Mouse (Mus musculus) thymus, adult 2 months (tissue): ENCODE measurements around the gene Fbxl7. TPM values are rescaled to one million over a fixed set of nuclear protein-coding genes. Genes with fewer than 3 reads are reported as not detected.

ENCODE experiments used
- DNase-seq: peaks from one replicate; pipeline ENCODE4 v3.0.0; 2021
- H3K27ac ChIP-seq: fragments of 200-500 bp; 2 replicates; pipeline ENCODE4 v1.5.1; 2012; ENCODE audit warnings: low read length, control low read depth; ENCODE audit not compliant: control insufficient read depth, insufficient read depth
- H3K27me3 ChIP-seq: fragments of 200-500 bp; 2 replicates; pipeline ENCODE4 v1.6.1; 2012; ENCODE audit warnings: mild to moderate bottlenecking, low read length, moderate library complexity, mixed read lengths; ENCODE audit not compliant: control insufficient read depth, insufficient read depth
- H3K36me3 ChIP-seq: fragments of 200-500 bp; 2 replicates; pipeline ENCODE4 v1.6.1; 2012; ENCODE audit warnings: mild to moderate bottlenecking, low read length, moderate library complexity; ENCODE audit not compliant: control insufficient read depth, insufficient read depth
- H3K4me1 ChIP-seq: fragments of 200-500 bp; replicated peaks from 2 replicates; pipeline ENCODE4 v1.6.1; 2012; ENCODE audit warnings: low read length; ENCODE audit not compliant: control insufficient read depth, insufficient read depth
- H3K4me3 ChIP-seq: fragments of 200-500 bp; 2 replicates; pipeline ENCODE4 v1.5.1; 2012; ENCODE audit warnings: mild to moderate bottlenecking, low read length, control low read depth, moderate library complexity; ENCODE audit not compliant: control insufficient read depth, insufficient read depth
- CTCF ChIP-seq: fragments of 200-500 bp; IDR thresholded peaks from 2 replicates; pipeline ENCODE4 v1.5.1; 2012; ENCODE audit warnings: mild to moderate bottlenecking, control low read depth, low read length, moderate library complexity, borderline replicate concordance; ENCODE audit not compliant: control insufficient read depth, poor library complexity, insufficient read depth; ENCODE audit errors: extremely low read depth
- POLR2A ChIP-seq: fragments of 200-500 bp; IDR thresholded peaks from 2 replicates; pipeline ENCODE4 v1.6.1; 2012; ENCODE audit warnings: mild to moderate bottlenecking, low read length, control low read depth, moderate library complexity; ENCODE audit not compliant: control insufficient read depth, poor library complexity, insufficient read depth; ENCODE audit errors: extremely low read depth
- WGBS: fragments of 180-500 bp; shearing (Covaris S2); methylation state at CpG from one replicate; pipeline ENCODE4 v1.1.7; 2018; 5-methylcytosine and 5-hydroxymethylcytosine counted together
- polyA plus RNA-seq: library from polyadenylated mRNA; depleted of rRNA; stranded (reverse); fragments of >200 nt; gene quantifications from 2 replicates; pipeline ENCODE4 v1.2.3, GENCODE M21; 2012

The Fbxl7 gene
- polyA plus RNA-seq, 1 experiment: 1.0 TPM

DNA sequence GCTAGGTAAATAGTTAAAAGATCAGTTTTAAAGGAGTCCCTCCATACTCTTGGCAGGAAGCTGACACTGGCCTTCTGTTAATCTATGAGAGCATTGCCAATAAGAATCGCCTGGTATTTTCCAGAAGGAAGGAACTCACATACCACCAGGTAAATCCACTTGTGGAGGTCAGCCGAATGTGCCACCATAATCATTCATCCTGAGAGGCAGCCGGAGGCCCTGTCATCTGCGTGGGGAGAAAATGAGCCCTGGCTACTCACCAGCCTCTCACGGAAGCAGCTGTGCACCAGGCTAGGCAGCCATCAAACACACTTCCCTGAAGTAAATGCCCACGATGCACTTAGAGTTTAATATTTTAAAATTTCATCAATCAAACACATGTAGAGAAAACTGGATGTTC, 108.2 kb downstream of the Fbxl7 start:
- WGBS: 85% methylated on average over 6 of the region's 6 CpGs

DNA sequence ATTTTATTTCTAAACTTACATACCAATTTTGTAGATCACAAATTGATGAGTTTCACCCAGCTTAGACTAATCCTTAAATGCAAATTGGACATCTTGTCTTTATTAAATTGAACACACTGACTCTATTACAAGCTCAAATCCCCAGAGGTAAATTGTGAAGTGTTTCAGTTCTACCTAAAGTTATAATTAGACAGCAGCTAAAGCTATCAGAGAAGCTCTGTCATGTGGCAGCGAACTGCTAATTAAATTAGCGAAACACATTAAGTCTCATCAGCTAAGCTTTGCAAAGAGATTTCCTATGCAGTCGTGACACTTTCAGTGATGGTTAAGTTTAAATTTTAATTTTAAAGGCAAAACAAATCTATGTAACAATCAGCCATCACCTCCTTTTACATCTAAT, 114.8 kb downstream of the Fbxl7 start:
- Histone ChIP-seq H3K27me3 (no peaks in the 10 kb centered on the region), H3K4me1 (no peaks in the 10 kb centered on the region), H3K36me3 (no peaks in the 10 kb centered on the region), H3K27ac (no peak overlapping the region), H3K4me3 (no peak overlapping the region)
- DNase-seq: no peak
- no peak for TF ChIP-seq CTCF
- no peak for TF ChIP-seq POLR2A
- WGBS: 94% methylated on average over 3 of the region's 3 CpGs

More for the DNA sequence above, 108.2 kb downstream of the Fbxl7 start:
- H3K36me3 ChIP-seq: no peaks in the 10 kb centered on the region
- H3K27me3 ChIP-seq: no peaks in the 10 kb centered on the region
- H3K4me3 ChIP-seq: no peak overlapping the region
- no peak for DNase-seq
- no peak overlapping the region for H3K27ac ChIP-seq
- H3K4me1 ChIP-seq: no peaks in the 10 kb centered on the region
- TF ChIP-seq POLR2A (no peak), CTCF (no peak)

DNA sequence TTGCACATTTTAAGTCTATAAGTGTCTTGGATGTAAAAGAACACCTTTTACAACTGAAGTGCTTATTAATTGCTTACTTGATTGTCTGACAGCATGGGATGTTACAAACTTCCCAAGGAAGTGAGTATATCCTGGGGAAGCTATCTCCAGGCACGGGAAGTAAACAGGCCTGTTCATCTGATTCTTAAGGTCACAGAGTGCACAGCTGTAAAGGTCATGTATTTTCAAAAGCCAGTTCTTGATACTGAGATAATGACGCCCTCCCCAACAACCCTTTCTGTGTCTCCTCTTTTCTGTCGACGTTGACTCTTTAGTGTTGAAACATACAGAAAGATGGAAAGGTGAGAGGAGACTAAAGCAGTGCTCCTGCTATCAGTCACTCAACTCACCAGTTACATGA, 116.3 kb downstream of the Fbxl7 start:
- no peak for TF ChIP-seq POLR2A
- TF ChIP-seq CTCF: no peak
- WGBS: 57% methylated on average over 4 of the region's 4 CpGs
- H3K27me3 ChIP-seq: no peaks in the 10 kb centered on the region
- H3K27ac ChIP-seq: no peak overlapping the region
- no peaks in the 10 kb centered on the region for H3K36me3 ChIP-seq
- no peak for DNase-seq
- H3K4me1 ChIP-seq: no peaks in the 10 kb centered on the region
- H3K4me3 ChIP-seq: no peak overlapping the region

DNA sequence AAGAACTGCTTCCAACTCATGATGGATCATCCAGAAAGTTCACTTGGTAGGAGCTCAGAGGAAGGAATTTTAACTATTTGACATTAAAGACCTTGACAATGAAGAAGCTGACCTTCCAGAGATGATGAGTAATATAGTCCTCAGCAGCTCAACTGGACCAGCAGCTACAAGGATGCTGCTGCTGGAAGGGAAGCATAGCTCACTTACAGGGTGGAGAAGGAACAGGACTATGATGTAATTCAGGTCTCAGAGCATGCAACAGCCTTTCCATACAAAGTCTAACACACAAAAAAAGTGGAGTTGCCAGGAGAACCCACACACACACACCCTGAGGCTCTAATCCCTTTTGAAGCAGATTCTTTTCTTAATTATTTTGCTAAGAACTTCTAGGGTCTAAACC, 119.7 kb downstream of the Fbxl7 start:
- TF ChIP-seq POLR2A (no peak), CTCF (no peak)
- DNase-seq: no peak
- Histone ChIP-seq H3K27me3 (no peaks in the 10 kb centered on the region), H3K4me3 (no peak overlapping the region), H3K36me3 (no peaks in the 10 kb centered on the region), H3K4me1 (no peaks in the 10 kb centered on the region), H3K27ac (no peak overlapping the region)

DNA sequence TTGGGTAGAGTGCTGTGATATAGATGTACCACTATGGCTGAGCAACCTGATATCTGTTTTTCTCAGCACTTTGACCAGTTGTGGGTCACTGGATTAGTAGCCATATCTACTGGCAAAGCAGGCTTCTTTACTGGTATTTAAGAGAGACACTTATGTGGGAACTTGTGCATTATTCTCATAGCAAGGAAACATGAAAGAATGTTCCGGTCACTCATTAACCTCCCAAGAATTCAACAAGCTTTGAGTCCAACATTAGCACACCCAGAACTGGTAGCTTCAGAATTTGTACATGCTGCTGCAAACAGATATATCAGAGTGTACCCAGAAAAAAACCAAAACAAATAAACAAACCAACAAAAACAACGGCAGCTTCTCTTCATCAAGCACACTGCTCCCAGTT, 120.5 kb downstream of the Fbxl7 start:
- TF ChIP-seq POLR2A: no peak
- TF ChIP-seq CTCF: no peak
- 95% methylated on average over 2 of the region's 2 CpGs for WGBS
- DNase-seq: no peak
- Histone ChIP-seq H3K27me3 (no peaks in the 10 kb centered on the region), H3K4me3 (no peak overlapping the region), H3K4me1 (no peaks in the 10 kb centered on the region), H3K36me3 (no peaks in the 10 kb centered on the region), H3K27ac (no peak overlapping the region)

DNA sequence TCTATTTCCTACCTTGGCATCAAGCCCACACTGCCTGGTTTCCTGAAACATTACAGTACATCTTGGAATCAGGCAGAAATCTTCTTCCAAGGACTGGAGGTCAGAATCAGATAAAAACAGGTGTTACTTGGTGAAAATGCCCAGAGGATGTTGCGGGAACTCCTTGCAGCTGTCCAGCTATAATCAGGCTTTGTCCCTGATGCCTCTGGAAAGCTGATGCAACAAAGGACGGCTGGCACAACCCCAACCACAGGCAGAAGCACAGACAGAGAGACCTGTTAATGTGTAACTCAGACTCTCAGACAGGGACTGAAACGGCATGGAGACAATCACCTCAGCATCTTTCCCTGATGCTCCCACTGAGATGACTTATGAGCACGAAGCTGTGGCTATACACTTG, 133.7 kb downstream of the Fbxl7 start:
- no peak for TF ChIP-seq POLR2A
- TF ChIP-seq CTCF: no peak
- 85% methylated on average over 4 of the region's 4 CpGs for WGBS
- Histone ChIP-seq H3K27ac (no peak overlapping the region), H3K4me3 (no peak overlapping the region), H3K4me1 (no peaks in the 10 kb centered on the region), H3K36me3 (no peaks in the 10 kb centered on the region), H3K27me3 (no peaks in the 10 kb centered on the region)
- DNase-seq: no peak

DNA sequence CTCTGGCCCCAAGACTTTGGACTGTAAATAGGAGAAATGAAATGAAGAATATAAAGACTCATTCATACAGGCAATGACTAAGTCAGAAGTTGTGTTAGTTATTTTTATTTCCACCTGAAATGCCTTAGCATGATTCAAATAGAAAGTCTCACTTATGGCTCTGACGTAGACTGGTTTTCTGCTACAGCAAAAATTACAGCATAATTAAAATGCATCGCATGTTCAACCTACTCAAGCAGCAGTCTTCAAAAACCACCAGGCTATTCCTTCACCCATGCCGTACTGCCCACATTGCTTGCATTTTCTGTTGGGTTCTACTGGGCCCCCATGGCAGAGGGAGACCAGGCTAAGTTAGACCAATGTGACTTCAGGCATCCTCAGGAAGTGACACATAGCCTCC, 146.9 kb downstream of the Fbxl7 start:
- DNase-seq: no peak
- TF ChIP-seq POLR2A (no peak), CTCF (no peak)
- H3K4me3 ChIP-seq: no peak overlapping the region
- 97% methylated on average over 3 of the region's 3 CpGs for WGBS
- H3K27me3 ChIP-seq: no peaks in the 10 kb centered on the region
- H3K4me1 ChIP-seq: no peaks in the 10 kb centered on the region
- no peak overlapping the region for H3K27ac ChIP-seq
- no peaks in the 10 kb centered on the region for H3K36me3 ChIP-seq

DNA sequence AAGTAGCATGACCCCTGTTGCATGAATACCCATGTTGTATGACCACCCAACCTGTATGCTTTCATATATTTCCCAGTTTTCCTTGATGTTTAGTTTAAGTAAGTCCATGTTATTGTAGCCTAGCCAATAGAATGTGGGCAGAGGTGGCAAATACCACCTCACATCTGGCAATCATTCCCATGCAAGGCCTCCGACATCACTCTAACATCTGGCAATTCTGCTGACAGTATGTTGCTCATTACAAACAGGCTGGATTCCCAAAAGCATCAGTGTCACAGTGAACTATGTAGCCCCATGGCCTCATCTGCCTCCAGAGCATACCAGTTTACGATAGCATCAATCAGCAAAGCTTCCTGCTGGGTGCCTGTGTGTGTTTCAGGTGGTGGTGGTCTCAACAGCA, 163.0 kb downstream of the Fbxl7 start:
- DNase-seq: no peak
- no peak overlapping the region for H3K4me3 ChIP-seq
- no peaks in the 10 kb centered on the region for H3K36me3 ChIP-seq
- 88% methylated on average over 2 of the region's 2 CpGs for WGBS
- no peaks in the 10 kb centered on the region for H3K27me3 ChIP-seq
- TF ChIP-seq CTCF (no peak), POLR2A (no peak)
- no peaks in the 10 kb centered on the region for H3K4me1 ChIP-seq
- H3K27ac ChIP-seq: no peak overlapping the region
